Mouse (Mus musculus) gastrocnemius, postnatal 10 days (tissue): ENCODE measurements around the gene Uqcr11. TPM values are rescaled to one million over a fixed set of nuclear protein-coding genes. Genes with fewer than 3 reads are reported as not detected.
A peak's percentile ranks its signal among the peaks of the same experiment; 100 is the strongest.

Source experiments
- DNase-seq: peaks from one replicate; pipeline ENCODE4 v3.0.0; 2021; ENCODE audit warnings: mixed read lengths
- total RNA-seq, 2 experiments: library from RNA; stranded (reverse); gene quantifications; 2 replicates each; pipeline ENCODE4 v1.2.3; 2021

Gene Uqcr11
- total RNA-seq, 2 experiments from 2014 or later = 725 to 806 TPM

DNA sequence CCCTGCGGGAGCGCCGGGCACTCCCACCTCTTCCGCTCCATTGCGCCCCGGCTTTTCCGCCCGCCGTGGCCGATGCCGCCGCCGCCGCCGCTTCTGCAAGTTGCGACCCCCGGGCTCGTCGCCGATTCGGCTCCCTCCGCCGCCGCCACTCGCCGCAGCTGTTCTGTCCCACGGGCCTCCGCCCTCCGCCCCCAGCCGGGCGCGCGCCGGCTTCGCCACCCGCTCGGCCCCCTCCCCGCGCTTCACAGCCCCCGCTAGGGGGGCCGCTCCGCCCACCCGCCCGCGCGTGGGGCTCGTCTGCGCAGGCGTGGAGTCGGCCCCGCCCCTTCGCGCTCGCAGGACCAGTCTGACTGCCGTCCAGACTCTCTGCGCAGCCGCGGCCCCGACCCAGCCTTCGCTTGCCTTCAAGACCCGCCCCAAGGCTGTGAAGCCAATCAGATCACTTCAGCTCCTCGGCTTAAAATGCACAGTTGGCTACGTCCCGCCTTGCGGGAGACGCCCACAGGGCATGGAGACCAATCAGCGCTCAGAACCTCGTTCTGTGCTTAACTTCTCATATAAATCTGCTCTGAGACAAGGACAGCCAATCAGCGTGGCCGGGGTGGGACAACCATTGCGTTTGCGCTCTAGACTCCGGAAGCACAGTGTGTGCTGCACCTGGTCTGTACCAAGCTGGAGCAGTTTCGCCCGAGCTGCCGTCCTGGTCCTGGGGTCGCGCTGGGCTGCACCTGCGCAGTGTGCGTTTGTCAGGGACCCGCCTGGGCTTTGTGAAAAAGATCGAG, 7.2 kb downstream of the Uqcr11 start, which contains the start of gene Mbd3:
Mbd3 (minus strand) TSS at position 360 of the 782 bp plus-strand sequence.
- DNase-seq = peak; percentile 99

- peak; percentile 99 for DNase-seq
Observed at GRCm38 (mm10) chr10:80398719-80399190, 7.9 kb downstream of the Uqcr11 start.

- DNase-seq = no peak
Observed at GRCm38 (mm10) chr10:80398174-80398535, 8.5 kb downstream of the Uqcr11 start.

DNA sequence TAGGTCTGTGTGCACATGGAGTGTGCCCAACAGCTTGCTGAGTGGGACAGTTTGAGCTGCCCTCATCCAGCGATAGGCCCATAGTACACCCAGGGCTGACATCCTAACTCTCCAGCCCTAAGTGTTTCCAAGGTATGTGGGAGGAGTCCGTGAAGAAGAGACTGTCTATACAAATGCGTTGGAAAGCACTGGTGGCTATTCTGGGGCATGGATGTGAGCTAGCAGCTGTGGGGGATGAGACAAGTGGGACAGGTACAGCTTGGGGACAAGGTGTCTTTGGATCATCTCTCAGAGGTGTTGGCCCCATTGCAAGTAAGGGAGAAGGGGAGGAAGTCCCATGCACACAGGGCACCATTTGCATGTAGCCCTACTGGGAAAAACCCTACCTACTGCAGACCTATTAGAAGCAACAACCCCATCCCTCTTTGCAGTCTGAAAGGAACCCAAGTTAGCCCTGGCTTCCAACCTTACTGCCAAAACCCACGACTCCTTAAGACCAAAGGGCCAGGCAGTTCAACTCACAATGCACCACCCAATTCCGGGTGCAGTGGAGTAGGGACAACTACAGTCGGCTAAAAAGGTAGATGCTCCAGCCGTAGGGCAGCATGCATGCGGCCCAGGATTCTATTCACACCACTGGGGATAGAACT, 9.0 kb downstream of the Uqcr11 start:
- DNase-seq = no peak

DNA sequence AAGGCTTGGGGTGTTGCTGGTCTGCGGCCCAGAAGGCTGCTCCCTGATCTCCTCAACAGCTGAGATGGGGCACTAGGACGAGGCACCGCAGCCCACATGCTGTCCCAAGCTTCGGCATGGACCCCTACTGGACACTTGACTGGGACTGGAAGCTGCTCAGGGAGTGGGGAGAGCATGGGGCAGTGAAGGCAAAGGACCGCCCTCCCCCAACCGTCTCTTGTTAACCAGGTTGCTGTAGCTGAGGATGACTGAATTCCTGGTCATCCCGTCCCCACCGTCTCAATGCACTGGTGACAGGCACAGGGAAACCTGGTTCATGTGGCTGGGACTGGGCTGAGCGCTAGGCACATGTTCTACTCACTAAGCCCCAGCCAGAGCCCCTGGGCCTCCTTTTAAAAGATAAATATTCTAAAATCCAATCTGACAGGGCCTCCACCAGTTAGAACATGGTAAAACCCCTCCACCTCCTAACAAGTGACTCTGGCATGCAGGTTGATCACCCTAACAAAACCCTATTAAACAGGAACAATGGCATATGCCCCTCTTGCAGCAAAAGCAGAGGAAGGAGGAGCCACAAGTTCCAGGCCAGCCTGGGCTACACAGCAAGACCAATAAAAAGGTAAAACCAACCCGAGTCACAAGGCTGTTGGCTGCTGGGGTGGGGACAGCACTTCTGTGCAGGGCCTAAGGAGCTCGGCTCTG, 9.7 kb downstream of the Uqcr11 start:
- no peak for DNase-seq

DNA sequence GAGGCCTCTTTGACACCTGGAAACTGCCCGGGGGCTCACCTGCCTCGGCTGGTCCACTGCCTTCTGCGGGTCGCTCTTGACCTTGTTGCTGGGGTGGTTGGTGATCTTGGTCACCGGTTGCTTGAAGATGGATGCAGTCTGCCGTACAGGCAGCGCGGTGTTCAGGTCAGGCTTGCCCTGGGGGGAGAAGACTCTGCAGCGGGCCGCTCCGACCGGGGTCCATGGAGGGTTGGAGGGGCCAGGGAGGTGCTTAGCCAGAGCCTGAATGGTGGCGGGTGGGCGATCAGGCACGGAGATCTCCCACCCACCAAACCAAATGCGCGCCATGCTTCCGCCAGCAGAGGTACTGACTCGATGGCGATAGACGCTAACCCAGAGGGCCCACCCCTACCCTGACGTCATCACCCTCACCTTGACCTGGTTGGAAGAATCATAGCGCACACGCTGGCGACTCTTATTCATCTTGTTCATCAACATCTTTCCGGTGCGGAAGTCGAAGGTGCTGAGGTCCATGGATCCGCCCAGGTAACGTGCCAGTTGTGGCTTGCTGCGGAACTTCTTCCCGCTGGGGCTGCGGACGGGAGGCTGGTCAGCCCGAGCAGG, 11.5 kb downstream of the Uqcr11 start:
- no peak for DNase-seq

DNA sequence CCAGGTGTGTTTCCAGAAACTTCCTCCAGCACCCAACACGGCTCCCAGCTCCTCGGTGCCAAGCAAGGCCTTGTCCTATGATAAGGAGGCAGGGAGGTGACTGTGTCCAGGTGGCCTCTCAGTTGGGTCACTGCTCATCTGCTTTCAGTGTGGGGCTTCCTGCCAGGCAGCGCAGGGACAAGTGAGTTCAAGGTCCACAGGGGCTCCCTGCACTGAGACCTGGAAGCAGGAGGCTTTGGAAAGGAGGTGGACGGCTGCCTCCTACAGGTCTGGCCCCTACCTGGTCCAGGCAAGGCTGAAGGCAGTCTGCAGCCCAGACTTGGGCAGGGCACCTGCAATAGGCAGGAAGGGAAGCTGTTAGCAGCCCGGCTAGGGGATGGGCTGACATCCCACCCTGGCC, 13.9 kb downstream of the Uqcr11 start:
- DNase-seq = no peak

- no peak for DNase-seq
Observed at GRCm38 (mm10) chr10:80390697-80391096, 15.9 kb downstream of the Uqcr11 start.

- no peak for DNase-seq
Observed at GRCm38 (mm10) chr10:80389185-80389708, 17.4 kb downstream of the Uqcr11 start.

- no peak for DNase-seq
Observed at GRCm38 (mm10) chr10:80388731-80389130, 17.9 kb downstream of the Uqcr11 start.

DNA sequence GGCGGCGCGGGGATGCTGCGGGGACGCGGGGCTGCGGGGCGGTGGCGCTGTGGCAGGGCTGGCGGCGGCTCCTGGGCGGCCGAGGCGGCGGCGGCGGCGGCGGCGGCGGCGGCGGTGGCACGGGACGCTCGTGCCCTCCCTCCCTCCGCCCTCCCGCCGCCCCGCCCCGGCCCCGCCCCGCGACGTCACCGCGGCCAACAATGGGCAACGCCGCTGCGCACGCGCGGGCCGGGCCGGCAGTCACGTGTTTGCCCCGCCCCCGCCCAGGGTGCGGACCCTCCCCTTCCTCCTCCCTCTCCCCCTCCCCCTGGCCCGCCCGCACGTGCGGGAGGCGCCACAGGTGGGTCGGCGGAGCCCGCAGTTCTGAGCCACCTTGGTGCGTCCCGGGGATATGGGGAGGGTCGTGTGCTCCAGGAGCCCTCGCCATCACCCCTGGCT, 19.1 kb downstream of the Uqcr11 start, which contains the start of gene Mex3d:
Mex3d (minus strand) TSS at position 138 of the 438 bp plus-strand sequence.
- DNase-seq = peak; percentile 94

DNA sequence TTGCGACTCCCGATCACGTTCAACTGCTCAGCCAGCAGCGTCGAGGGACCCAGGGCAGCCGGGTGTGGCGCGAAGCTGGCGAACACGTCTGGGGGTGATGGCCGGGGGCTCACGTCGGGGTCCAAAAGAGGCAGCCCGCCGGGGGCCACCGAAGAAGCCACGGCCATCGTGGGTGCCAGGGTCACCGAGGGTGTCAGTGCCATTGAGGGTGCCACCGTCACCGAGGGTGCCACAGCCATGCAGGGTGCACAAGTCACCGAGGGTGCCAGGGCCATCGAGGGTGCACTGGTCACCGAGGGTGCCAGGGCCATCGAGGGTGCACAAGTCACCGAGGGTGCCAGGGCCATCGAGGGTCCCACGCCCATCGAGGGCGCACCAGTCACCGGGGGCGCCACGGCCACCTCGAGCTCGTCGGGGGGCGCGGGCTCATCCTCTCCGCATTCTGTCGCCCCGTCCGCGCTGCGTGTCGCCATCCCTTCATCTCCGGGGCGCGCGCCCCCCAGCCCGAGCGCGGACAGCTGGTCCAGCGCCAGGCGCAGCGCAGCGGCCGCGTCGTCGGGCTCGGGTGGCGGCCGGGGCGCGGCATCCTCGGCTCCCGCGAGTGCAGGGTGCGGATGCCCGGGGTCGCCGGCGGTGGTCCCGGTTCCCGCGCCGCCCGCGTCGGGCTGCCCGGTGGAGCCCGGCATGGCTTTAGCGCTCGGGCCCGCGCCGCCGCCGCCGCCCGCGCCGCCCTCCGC, 19.7 kb downstream of the Uqcr11 start:
- DNase-seq = peak; percentile 46

DNA sequence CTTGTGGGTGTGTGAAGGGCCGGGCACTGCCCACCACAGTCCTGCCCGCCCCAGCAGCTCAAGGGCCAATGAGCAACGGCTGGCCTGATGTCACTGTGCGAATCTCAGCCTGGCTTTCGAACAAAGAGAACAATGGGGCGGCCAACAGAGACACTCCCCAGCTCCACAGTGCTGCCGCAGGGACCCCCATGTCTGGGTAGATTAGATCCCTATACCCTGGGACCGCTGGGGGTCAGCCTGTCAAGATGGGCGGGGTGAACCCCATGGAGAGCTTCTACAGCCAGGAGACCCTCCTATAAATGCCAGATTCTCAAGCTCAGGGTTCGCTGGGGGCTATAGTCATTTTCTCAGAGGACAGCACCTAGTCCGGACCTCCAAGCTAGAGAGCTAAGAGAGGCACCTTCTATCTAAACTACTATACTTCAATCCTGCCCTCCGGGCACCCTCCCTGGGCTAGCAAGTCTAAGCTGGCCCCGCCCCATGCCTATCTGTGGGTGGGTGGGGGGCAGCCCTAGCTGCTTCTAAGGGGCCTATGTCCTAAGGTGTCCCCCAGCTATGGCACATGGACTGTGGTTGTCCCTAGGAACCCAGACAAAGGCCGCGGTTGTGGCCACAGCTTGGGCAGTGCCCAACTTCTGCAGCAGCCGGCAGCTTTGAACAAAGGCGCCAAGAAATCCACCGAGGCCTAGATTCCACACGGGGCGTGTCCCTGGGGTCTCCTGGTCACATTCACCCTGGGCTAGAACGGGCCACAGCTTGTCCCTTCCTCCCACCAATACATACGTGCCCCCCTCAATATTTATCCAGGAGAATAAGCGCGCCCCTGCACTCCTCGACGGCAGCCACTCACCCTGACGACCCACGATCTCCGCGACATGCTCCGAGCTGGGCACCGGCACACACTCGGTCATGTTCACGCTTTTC, 20.6 kb downstream of the Uqcr11 start:
- DNase-seq = peak; percentile 47

- no peak for DNase-seq
Observed at GRCm38 (mm10) chr10:80385310-80385709, 21.3 kb downstream of the Uqcr11 start.

- DNase-seq = no peak
Observed at GRCm38 (mm10) chr10:80384709-80385108, 21.9 kb downstream of the Uqcr11 start.

- DNase-seq = no peak
Observed at GRCm38 (mm10) chr10:80384115-80384639, 22.5 kb downstream of the Uqcr11 start.

DNA sequence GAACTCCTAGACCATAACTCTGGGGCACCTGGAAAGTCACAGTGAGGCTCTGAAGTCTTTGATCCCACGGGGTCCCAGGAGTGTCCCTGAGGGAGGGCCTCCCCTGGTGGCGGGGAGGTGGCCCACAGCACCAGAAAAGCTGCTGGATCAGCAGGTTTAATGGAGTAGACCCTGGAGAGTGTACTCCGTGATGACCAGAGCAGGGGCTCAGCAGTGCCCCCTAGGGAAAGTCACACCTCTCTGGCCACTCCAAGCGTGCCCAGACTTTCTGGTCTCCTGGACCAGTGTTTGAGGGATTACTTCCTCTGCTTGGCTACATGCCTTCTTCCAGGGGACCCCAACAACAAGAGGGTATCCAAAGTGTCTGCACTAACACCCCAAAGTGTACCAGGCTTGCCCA, 23.2 kb downstream of the Uqcr11 start:
- no peak for DNase-seq

- DNase-seq = no peak
Observed at GRCm38 (mm10) chr10:80382641-80383365, 23.8 kb downstream of the Uqcr11 start.

DNA sequence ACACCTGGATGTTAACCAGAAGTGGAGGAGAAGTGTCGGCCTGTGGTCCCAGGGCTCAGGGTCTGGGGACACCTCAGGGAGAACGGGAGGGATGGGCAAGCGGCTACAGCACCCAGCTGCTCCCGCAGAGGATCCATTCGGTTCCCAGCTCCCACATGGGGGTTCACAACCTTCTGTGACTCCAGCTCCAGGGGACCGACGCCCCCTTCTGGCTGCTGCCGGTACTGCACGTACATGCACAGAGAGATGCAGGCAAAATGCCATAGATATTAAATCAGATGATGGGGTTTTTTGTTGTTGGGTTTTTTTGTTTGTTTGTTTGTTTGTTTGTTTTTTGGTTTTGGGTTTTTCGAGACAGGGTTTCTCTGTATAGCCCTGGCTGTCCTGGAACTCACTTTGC, 28.9 kb downstream of the Uqcr11 start:
- DNase-seq = peak; percentile 58
